8 mouse cellular contexts compared by ENCODE assay signal in genomic region chrX:17571271-17571620, GRCm38 (mm10). TPM values are rescaled to one million over a fixed set of nuclear protein-coding genes. Genes with fewer than 3 reads are reported as not detected.
DNase-seq lines count a peak whose midpoint lies in the region; ATAC-seq and TF ChIP-seq lines count a peak whose summit lies in the region.

No protein-coding gene starts in this region.

- peak overlapping the region; percentile 38 for H3K4me2 ChIP-seq in hindbrain, embryonic 11.5 days (replicated peaks; ENCODE audit: low read depth, low read length)
- H3K4me2 ChIP-seq in midbrain, embryonic 13.5 days (replicated peaks): peak overlapping the region; percentile 52

- H3K36me3 ChIP-seq in kidney, adult 2 months (ENCODE audit: control insufficient read depth, insufficient read depth, low read length): no peaks in the 10 kb centered on the region
- H3K36me3 ChIP-seq in hindbrain, embryonic 11.5 days (ENCODE audit: control insufficient read depth, insufficient read depth, low read length): no peaks in the 10 kb centered on the region
- H3K36me3 ChIP-seq in midbrain, embryonic 13.5 days: no peaks in the 10 kb centered on the region

- 12% methylated on average over 10 of the region's 10 CpGs for WGBS in kidney, adult 2 months
- WGBS in bone marrow, adult 2 months: 31% methylated on average over 10 of the region's 10 CpGs
- WGBS in hindbrain, embryonic 11.5 days: 16% methylated on average over 10 of the region's 10 CpGs
- 23% methylated on average over 10 of the region's 10 CpGs for WGBS in midbrain, embryonic 13.5 days

- peak overlapping the region; percentile 97 for H3K27ac ChIP-seq in kidney, adult 2 months (ENCODE audit: insufficient read depth, low read depth, low read length)
- H3K27ac ChIP-seq in bone marrow, adult 2 months (ENCODE audit: control insufficient read depth, insufficient read depth, low read depth, low read length, poor library complexity): no peak overlapping the region
- peak overlapping the region; percentile 86 for H3K27ac ChIP-seq in hindbrain, embryonic 11.5 days (ENCODE audit: low read depth, low read length)
- peak overlapping the region; percentile 93 for H3K27ac ChIP-seq in midbrain, embryonic 13.5 days

- no peaks in the 10 kb centered on the region for H3K4me1 ChIP-seq in kidney, adult 2 months (ENCODE audit: control insufficient read depth, insufficient read depth, low read length)
- H3K4me1 ChIP-seq in bone marrow, adult 2 months (ENCODE audit: control insufficient read depth, insufficient read depth, low read length): no peaks in the 10 kb centered on the region
- no peaks in the 10 kb centered on the region for H3K4me1 ChIP-seq in hindbrain, embryonic 11.5 days (replicated peaks; ENCODE audit: control insufficient read depth, insufficient read depth, low read length)
- H3K4me1 ChIP-seq in midbrain, embryonic 13.5 days (replicated peaks): peaks cover 3% of the 10 kb centered on the region; the same call in 1 of the 2 replicates

- no peaks in the 10 kb centered on the region for H3K27me3 ChIP-seq in kidney, adult 2 months (replicated peaks; ENCODE audit: control insufficient read depth, insufficient read depth, low read length)
- H3K27me3 ChIP-seq in hindbrain, embryonic 11.5 days (ENCODE audit: control insufficient read depth, insufficient read depth, low read length): no peaks in the 10 kb centered on the region
- H3K27me3 ChIP-seq in midbrain, embryonic 13.5 days: no peaks in the 10 kb centered on the region

- H3K4me3 ChIP-seq in kidney, adult 2 months (ENCODE audit: insufficient read depth, low read depth, low read length): peak overlapping the region; percentile 85
- peak overlapping the region; percentile 84 for H3K4me3 ChIP-seq in bone marrow, adult 2 months (replicated peaks; ENCODE audit: control insufficient read depth, low read depth, low read length)
- peak overlapping the region; percentile 39 for H3K4me3 ChIP-seq in hindbrain, embryonic 11.5 days (ENCODE audit: low read depth, low read length)
- peak overlapping the region; percentile 44 for H3K4me3 ChIP-seq in midbrain, embryonic 13.5 days (replicated peaks)

- H3K9me3 ChIP-seq in hindbrain, embryonic 11.5 days (ENCODE audit: control insufficient read depth, low read length): no peaks in the 10 kb centered on the region
- H3K9me3 ChIP-seq in midbrain, embryonic 13.5 days: no peaks in the 10 kb centered on the region

- DNase-seq in kidney, adult 2 months: no peak
- DNase-seq in kidney, postnatal 36 days: no peak
- no peak for DNase-seq in hindbrain, embryonic 11.5 days (ENCODE audit: low spot score)
- no peak for DNase-seq in c-Kit-positive CD71-positive TER-119-positive erythroid progenitor cells, embryonic 14.5 days (ENCODE audit: low spot score)
- DNase-seq in ovary, postnatal 10 days (ENCODE audit: low spot score): no peak
- no peak for DNase-seq in gastrocnemius, postnatal 4 days (ENCODE audit: low spot score in 2 of 2)

- no peak for TF ChIP-seq POLR2A in kidney, adult 2 months (IDR thresholded peaks at IDR 0.05; ENCODE audit: low read depth, low read length)
- no peak for TF ChIP-seq POLR2A in bone marrow, adult 2 months (IDR thresholded peaks at IDR 0.05; ENCODE audit: borderline replicate concordance, control insufficient read depth, low read depth, low read length)

- ATAC-seq in hindbrain, embryonic 11.5 days (ENCODE audit: low FRiP score): no peak
- ATAC-seq in midbrain, embryonic 13.5 days: no peak

- peak overlapping the region; percentile 47; the same call in 1 of the 2 replicates for H3K9ac ChIP-seq in hindbrain, embryonic 11.5 days (ENCODE audit: low read depth, low read length)
- H3K9ac ChIP-seq in midbrain, embryonic 13.5 days (replicated peaks): peak overlapping the region; percentile 72

- TF ChIP-seq CTCF in kidney, adult 2 months (conservative IDR thresholded peaks at IDR 0.05; ENCODE audit: insufficient read depth, insufficient read length, low read depth, low read length): no peak
- no peak for TF ChIP-seq CTCF in bone marrow, adult 2 months (IDR thresholded peaks at IDR 0.05; ENCODE audit: control insufficient read depth, insufficient read depth, low read length)

RNA-seq across cellular contexts. Expression of gene Fundc1, which starts 0.9 kb away (rescaled TPM):
- 14.3 and 19.0 TPM in 2 replicates for polyA plus RNA-seq in kidney, adult 2 months (2012; rRNA removed)
- 6.6 and 13.3 TPM in 2 replicates for polyA plus RNA-seq in bone marrow, adult 2 months (2011; ENCODE audit: insufficient read depth, insufficient read length, low replicate concordance, missing spikeins)
- 57.2 and 59.0 TPM in 2 replicates for polyA plus RNA-seq in hindbrain, embryonic 11.5 days (2014; fragmentation: Nextera tagmentation; extraction: Ambion mirVana)
- polyA plus RNA-seq in midbrain, embryonic 13.5 days (2015; fragmentation: Nextera tagmentation; extraction: Ambion mirVana): 66.3 and 73.8 TPM in 2 replicates
- total RNA-seq in gastrocnemius, postnatal 4 days (2021): 10 to 100 TPM; 22.7 to 28.9 TPM
